Mouse (Mus musculus): ENCODE data around the gene Plekhh3. TPM values are rescaled to one million over a fixed set of nuclear protein-coding genes. Genes with fewer than 3 reads are reported as not detected.

The Plekhh3 gene
- polyA plus RNA-seq (2012; rRNA removed): 6.5 and 7.9 TPM in 2 replicates

GRCm38 (mm10) chr11:101170811-101171610 is at the start of gene Plekhh3:
Gene Plekhh3 (minus strand): TSS chr11:101171351.

DNA sequence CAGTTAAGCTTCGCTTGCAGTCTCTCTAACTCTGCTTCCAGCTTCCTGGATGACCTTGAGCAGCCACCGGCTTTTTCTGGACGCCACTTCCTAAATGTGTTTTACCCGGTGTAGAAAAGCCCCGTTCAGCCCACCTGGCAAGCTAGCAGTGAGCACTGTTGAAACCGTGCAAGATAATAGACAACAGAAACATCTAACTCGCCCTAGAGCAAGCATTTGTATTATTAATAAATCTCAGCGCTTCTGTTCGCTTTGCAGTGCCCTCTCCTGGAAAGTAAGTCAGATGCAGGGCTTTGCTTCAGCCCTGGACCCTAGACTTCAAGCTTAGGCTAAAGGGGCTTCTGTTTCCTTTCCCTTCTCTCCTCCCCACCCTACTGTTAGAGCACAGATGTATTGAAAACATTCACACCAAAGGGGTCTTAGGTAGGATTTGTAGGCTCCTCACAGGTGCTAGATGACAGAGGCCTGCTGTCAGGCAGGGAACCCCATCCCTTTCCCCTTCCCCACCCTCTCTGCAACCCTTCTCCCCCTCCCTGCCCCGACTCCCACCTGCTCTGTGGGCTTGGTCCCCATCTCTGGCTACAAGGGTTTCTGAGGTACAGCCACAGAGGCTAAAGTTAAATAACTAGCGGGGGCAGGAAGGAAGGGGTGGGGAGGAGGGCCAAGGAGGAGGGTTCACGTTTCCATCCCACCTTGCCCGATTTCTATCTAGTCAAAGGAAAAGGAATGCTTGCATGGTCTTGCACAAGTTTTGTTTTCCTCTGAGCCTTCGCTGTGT is 3.9 kb upstream of the Plekhh3 start, which contains the start of gene Ccr10:
Gene Ccr10 (minus strand): TSS at position 593 of the 778 bp plus-strand sequence.

GRCm38 (mm10) chr11:101170354-101170810 is 769 bp downstream of the Plekhh3 start, which contains the start of gene Cntnap1:
Gene Cntnap1 (plus strand): TSS chr11:101170523.

DNA sequence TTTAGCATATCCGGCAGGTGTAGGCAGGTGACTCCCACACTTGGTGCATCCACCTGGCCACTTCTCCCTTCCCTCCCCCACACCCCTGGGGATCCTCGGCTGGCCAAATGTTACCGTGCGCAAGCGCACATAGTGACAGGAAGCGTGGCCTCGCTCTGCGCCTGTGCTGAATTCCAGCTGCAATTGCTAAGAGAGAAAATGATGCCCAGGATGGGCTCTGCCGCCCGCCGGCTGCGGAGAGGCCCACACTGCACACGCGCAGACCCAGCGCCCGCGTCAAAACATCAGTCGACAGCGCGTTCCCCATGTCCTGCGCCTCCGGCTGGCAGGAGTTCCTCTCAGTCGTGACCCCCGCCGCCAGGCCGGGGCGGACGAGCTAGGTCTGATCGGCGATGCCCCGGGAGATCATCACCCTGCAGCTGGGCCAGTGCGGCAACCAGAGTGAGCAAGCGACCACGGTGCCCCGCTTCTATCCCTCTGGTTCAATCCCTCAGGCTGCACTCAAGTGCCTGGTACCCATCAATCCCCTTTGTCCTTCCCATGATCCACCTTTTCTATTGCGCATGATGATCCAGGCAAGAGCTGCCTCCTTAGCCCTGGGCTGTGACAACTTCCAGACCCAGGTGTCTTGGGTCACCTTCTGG is 15.3 kb downstream of the Plekhh3 start, which contains the start of gene Tubg2:
Gene Tubg2 (plus strand): TSS at position 180 of the 644 bp plus-strand sequence.

DNA sequence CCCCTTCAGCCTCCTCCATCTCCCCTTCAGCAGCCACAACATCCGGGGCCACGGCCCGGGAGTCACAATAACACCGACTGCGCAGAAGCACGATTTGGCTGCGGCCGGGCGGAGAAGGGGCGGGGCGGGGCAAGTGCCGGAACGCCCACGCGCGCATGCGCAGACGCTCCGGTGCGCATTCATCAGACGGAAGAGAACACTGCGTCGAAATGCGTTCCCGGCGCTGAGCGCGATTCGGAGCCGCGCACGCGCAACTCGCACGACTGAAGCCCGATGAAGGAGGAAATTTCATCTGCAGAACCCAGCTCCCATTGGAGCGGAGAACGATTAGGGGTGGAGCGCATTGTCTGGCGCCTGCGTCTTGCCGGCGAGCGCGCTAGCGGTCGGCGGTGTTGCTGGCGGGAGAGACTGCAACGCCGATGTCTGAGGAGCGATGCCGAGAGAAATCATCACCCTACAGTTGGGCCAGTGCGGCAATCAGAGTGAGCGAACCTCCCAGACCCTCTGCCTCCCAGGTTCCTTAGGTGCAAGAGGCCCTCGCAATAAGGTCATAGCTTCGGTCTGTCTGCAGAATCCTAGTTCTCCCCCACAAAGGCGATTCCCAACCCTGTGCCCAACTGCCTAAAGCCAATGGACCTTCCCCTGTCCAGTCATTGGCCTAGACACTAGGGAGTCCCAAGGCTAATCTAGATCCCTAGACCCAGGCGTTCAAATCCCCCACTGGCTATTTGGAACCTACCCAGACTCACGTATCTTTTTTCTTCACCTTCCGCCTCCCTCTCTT is 51.2 kb downstream of the Plekhh3 start, which contains the start of the genes Retreg3 and Tubg1:
Gene Retreg3 (minus strand): TSS at position 133 of the 784 bp plus-strand sequence.
Gene Tubg1 (plus strand): TSS at position 178 of the 784 bp plus-strand sequence.

Other genes with a start within 250 kb of the Plekhh3 start
- 26.7 and 33.0 TPM in 2 replicates for gene Stat3, start 231.8 kb downstream of the Plekhh3 start, polyA plus RNA-seq (2012; rRNA removed)
- 20.1 and 21.2 TPM in 2 replicates for gene Cavin1, start 200.5 kb downstream of the Plekhh3 start, polyA plus RNA-seq (2012; rRNA removed)
- 186 and 202 TPM in 2 replicates for gene Atp6v0a1, start 161.9 kb downstream of the Plekhh3 start, polyA plus RNA-seq (2012; rRNA removed)
- gene Naglu, start 101.3 kb downstream of the Plekhh3 start, polyA plus RNA-seq (2012; rRNA removed): 10.6 and 11.5 TPM in 2 replicates
- gene Hsd17b1, start 92.9 kb downstream of the Plekhh3 start, polyA plus RNA-seq (2012; rRNA removed): 0.63 and 0.65 TPM in 2 replicates
- gene Coasy, start 88.8 kb downstream of the Plekhh3 start, polyA plus RNA-seq (2012; rRNA removed): 49.3 and 50.2 TPM in 2 replicates
- gene Mlx, start 84.1 kb downstream of the Plekhh3 start, polyA plus RNA-seq (2012; rRNA removed): 65.4 and 71.6 TPM in 2 replicates
- gene Psmc3ip, start 75.9 kb downstream of the Plekhh3 start, polyA plus RNA-seq (2012; rRNA removed): 19.1 and 19.5 TPM in 2 replicates
- 66.9 and 68.5 TPM in 2 replicates for gene Retreg3, start 51.5 kb downstream of the Plekhh3 start, polyA plus RNA-seq (2012; rRNA removed)
- 15.2 and 15.6 TPM in 2 replicates for gene Tubg1, start 51.4 kb downstream of the Plekhh3 start, polyA plus RNA-seq (2012; rRNA removed)
- gene Tubg2, start 15.4 kb downstream of the Plekhh3 start, polyA plus RNA-seq (2012; rRNA removed): 31.8 and 33.7 TPM in 2 replicates
- 7.4 and 9.2 TPM in 2 replicates for gene Cntnap1, start 828 bp downstream of the Plekhh3 start, polyA plus RNA-seq (2012; rRNA removed)
- 0.21 and 0.28 TPM in 2 replicates for gene Ccr10, start 4.1 kb upstream of the Plekhh3 start, polyA plus RNA-seq (2012; rRNA removed)
- 37.9 and 39.6 TPM in 2 replicates for gene Ezh1, start 55.1 kb upstream of the Plekhh3 start, polyA plus RNA-seq (2012; rRNA removed)
- 79.4 and 81.7 TPM in 2 replicates for gene Ramp2, start 74.7 kb upstream of the Plekhh3 start, polyA plus RNA-seq (2012; rRNA removed)
- gene Vps25, start 82.4 kb upstream of the Plekhh3 start, polyA plus RNA-seq (2012; rRNA removed): 56.9 and 58.5 TPM in 2 replicates
- 4.4 and 5.4 TPM in 2 replicates for gene Wnk4, start 89.2 kb upstream of the Plekhh3 start, polyA plus RNA-seq (2012; rRNA removed)
- 0.66 and 0.69 TPM in 2 replicates for gene Cntd1, start 107.7 kb upstream of the Plekhh3 start, polyA plus RNA-seq (2012; rRNA removed)
- 165 and 213 TPM in 2 replicates for gene Coa3, start 107.8 kb upstream of the Plekhh3 start, polyA plus RNA-seq (2012; rRNA removed)
- 115 and 124 TPM in 2 replicates for gene Becn1, start 130.9 kb upstream of the Plekhh3 start, polyA plus RNA-seq (2012; rRNA removed)
- 103 and 105 TPM in 2 replicates for gene Psme3, start 144.9 kb upstream of the Plekhh3 start, polyA plus RNA-seq (2012; rRNA removed)
- 7.0 and 7.4 TPM in 2 replicates for gene Aoc2, start 153.7 kb upstream of the Plekhh3 start, polyA plus RNA-seq (2012; rRNA removed)
- 0.52 and 0.82 TPM in 2 replicates for gene Aoc3, start 159.3 kb upstream of the Plekhh3 start, polyA plus RNA-seq (2012; rRNA removed)
- 0.03 and 0.05 TPM in 2 replicates for gene G6pc, start 196.2 kb upstream of the Plekhh3 start, polyA plus RNA-seq (2012; rRNA removed)
- 49.2 and 49.6 TPM in 2 replicates for gene Aarsd1, start 246.3 kb upstream of the Plekhh3 start, polyA plus RNA-seq (2012; rRNA removed)